Mouse (Mus musculus) E14TG2a.4 (cell line): ENCODE measurements around the gene Kcnk1.

ENCODE experiments used
- CTCF ChIP-seq: conservative IDR thresholded peaks from 2 replicates; pipeline ENCODE4 v1.5.1; 2014; ENCODE audit warnings: low read length
- POU5F1 ChIP-seq: IDR thresholded peaks from 2 replicates; pipeline ENCODE4 v1.6.1; 2014; ENCODE audit warnings: low read length, borderline replicate concordance

- TF ChIP-seq CTCF, result no peak
- TF ChIP-seq POU5F1, result no peak
These were observed 77.7 kb downstream of the Kcnk1 start for GRCm38 (mm10) chr8:126072678-126073077.
